Mouse (Mus musculus) heart, postnatal 0 days (tissue): ENCODE measurements around the gene Gm10645. TPM values are rescaled to one million over a fixed set of nuclear protein-coding genes. Genes with fewer than 3 reads are reported as not detected.
A peak's percentile ranks its signal among the peaks of the same experiment; 100 is the strongest.

Experiments used
- ATAC-seq: fragments of 200-750 bp; cut with Nextera tagmentation; 2 replicates; pipeline ENCODE4 v1.8.0; 2017; ENCODE audit warnings: low read depth, moderate number of reproducible peaks, moderate library complexity; ENCODE audit not compliant: insufficient read depth
- DNase-seq: peaks from one replicate; pipeline ENCODE4 v3.0.0-alpha.2; 2016; ENCODE audit warnings: low spot score
- H3K27ac ChIP-seq: fragments of 300-500 bp; sonication (generic); 2 replicates; pipeline ENCODE4 v1.5.1; 2014; ENCODE audit warnings: low read depth, mild to moderate bottlenecking
- H3K27me3 ChIP-seq: fragments of 300-500 bp; sonication (generic); 2 replicates; pipeline ENCODE4 v1.6.1; 2014; ENCODE audit warnings: low read length, mixed read lengths; ENCODE audit not compliant: control insufficient read depth, insufficient read depth
- H3K36me3 ChIP-seq: fragments of 300-500 bp; sonication (generic); replicated peaks from 2 replicates; pipeline ENCODE4 v1.6.1; 2014; ENCODE audit warnings: low read length, mixed read lengths; ENCODE audit not compliant: control insufficient read depth, insufficient read depth
- H3K4me1 ChIP-seq: fragments of 300-500 bp; sonication (generic); 2 replicates; pipeline ENCODE4 v1.6.1; 2014; ENCODE audit warnings: antibody characterized with exemption; ENCODE audit not compliant: control insufficient read depth, insufficient read depth
- H3K4me2 ChIP-seq: fragments of 300-500 bp; sonication (generic); 2 replicates; pipeline ENCODE4 v1.6.1; 2014; ENCODE audit warnings: low read depth, mild to moderate bottlenecking, low read length, moderate library complexity
- H3K4me3 ChIP-seq: fragments of 300-500 bp; sonication (generic); 2 replicates; pipeline ENCODE4 v1.5.1; 2014; ENCODE audit warnings: low read depth, low read length
- H3K9ac ChIP-seq: fragments of 300-500 bp; sonication (generic); replicated peaks from 2 replicates; pipeline ENCODE4 v1.6.1; 2014; ENCODE audit warnings: low read depth, low read length, mixed read lengths
- H3K9me3 ChIP-seq: fragments of 300-500 bp; sonication (generic); replicated peaks from 2 replicates; pipeline ENCODE4 v1.6.1; 2016; ENCODE audit warnings: low read length; ENCODE audit not compliant: control insufficient read depth
- CTCF ChIP-seq: IDR thresholded peaks from 2 replicates; pipeline ENCODE4 v1.5.1; 2016; ENCODE audit warnings: antibody characterized with exemption, control low read depth, low read depth
- EP300 ChIP-seq: IDR thresholded peaks from 2 replicates; pipeline ENCODE4 v1.6.1; 2016; ENCODE audit warnings: antibody characterized with exemption, low read depth
- WGBS: fragments of 180-500 bp; shearing (Covaris S2); extraction: QIAGEN DNeasy Blood & Tissue Kit; methylation state at CpG from one replicate; pipeline ENCODE4 v1.1.7; 2014; 5-methylcytosine and 5-hydroxymethylcytosine counted together
- polyA plus RNA-seq: library from polyadenylated mRNA; unstranded; fragments of >200 nt; fragmentation: Nextera tagmentation; extraction: Ambion mirVana; gene quantifications from 2 replicates; pipeline ENCODE4 v1.2.1, GENCODE M21; 2015
- total RNA-seq: library from RNA; depleted of rRNA; stranded (reverse); fragments of >200 nt; gene quantifications from 2 replicates; pipeline ENCODE4 v1.2.3, GENCODE M21; 2014; ENCODE audit warnings: low replicate concordance

Gene Gm10645
- total and polyA plus RNA-seq, 2 experiments from 2014 or later, result 0.34 TPM; not detected in 1

DNA sequence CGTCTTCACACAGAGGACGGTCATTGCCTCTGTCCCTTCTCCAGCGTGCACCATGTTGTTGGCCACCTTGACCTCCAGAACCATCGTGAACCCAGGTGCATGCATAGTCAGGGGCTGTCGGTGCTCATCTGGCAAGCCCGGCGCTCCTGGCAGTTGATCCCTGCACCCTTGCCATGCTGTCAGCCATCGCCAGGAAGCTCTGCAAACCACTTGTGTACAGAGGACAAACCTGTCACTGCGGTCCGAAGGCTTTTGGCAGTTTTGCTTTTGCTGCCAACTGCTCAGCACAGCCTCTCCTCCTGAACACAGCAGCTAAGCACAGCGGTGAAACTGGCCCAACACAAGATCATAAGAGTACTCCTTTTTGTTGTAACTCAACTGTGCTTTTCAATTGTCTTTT, 37.0 kb upstream of the Gm10645 start:
- no peaks in the 10 kb centered on the region for H3K9me3 ChIP-seq
- H3K9ac ChIP-seq, result no peak overlapping the region
- H3K36me3 ChIP-seq, result no peaks in the 10 kb centered on the region
- H3K27ac ChIP-seq, result no peak overlapping the region
- no peak for DNase-seq
- H3K27me3 ChIP-seq, result no peaks in the 10 kb centered on the region
- 62% methylated on average over 11 of the region's 11 CpGs for WGBS
- H3K4me3 ChIP-seq, result no peak overlapping the region
- ATAC-seq, result no peak
- H3K4me1 ChIP-seq, result peaks cover 17% of the 10 kb centered on the region
- TF ChIP-seq CTCF (no peak), EP300 (no peak)
- no peak overlapping the region for H3K4me2 ChIP-seq

DNA sequence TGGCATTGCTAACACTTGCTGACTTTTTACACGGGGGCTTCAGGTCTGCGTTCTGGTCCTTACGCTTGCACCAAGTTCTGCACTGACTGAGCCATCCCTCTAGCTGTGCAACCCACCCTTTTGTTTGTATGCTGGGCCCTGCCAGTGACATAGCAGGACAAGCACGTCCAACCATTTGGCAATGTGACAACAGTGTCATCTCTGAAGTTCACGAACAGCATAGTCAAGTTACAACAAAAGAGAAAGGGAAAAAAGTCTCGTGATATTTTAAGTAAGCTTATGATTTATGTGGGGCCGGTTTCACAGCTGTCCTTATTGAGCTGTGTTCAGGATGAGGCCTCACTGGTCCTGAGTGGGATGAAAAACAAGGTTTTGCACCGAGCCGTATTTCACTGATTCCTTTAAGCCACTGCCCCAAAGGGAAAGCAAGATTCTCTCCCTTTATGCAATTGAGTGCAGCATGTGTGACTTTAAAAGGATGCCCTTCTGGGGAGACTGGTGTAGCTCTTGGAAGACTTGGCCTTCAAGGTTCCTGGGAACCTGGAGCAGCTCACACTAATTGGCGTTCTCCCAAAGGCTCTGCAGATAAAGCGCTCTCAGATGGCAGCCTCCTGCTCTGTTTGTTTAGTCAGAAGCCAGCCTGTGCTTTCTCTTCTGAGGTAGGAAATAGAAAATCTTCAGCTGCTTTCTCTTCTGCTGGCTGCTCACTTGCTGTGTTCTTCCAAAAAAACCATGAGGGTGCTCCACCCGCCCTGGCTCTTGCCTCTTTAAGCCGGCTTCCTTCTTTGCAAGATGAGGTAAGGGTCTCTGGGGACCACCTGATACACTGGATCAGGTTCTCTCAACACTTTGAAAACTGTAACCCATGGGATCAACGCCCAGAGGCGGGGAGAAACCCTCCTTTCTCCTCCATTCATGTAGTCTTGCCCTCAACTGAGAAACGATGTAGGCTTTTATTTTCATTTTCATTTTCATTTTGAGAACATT, 34.5 kb upstream of the Gm10645 start:
- H3K9ac ChIP-seq, result 0 out of 2 replicates have a peak overlapping the region, but pooled peaks have one; percentile 52
- DNase-seq, result peak; percentile 52
- peak overlapping the region; percentile 40 for H3K27ac ChIP-seq
- no peaks in the 10 kb centered on the region for H3K36me3 ChIP-seq
- TF ChIP-seq EP300 (no peak), CTCF (no peak)
- peak; percentile 39; the same call in 1 of the 2 replicates for ATAC-seq
- no peaks in the 10 kb centered on the region for H3K9me3 ChIP-seq
- 49% methylated on average over 16 of the region's 16 CpGs for WGBS
- H3K4me3 ChIP-seq, result 0 out of 2 replicates have a peak overlapping the region, but pooled peaks have one; percentile 6
- H3K4me1 ChIP-seq, result peaks cover 17% of the 10 kb centered on the region
- H3K4me2 ChIP-seq, result peak overlapping the region; percentile 56
- H3K27me3 ChIP-seq, result no peaks in the 10 kb centered on the region

DNA sequence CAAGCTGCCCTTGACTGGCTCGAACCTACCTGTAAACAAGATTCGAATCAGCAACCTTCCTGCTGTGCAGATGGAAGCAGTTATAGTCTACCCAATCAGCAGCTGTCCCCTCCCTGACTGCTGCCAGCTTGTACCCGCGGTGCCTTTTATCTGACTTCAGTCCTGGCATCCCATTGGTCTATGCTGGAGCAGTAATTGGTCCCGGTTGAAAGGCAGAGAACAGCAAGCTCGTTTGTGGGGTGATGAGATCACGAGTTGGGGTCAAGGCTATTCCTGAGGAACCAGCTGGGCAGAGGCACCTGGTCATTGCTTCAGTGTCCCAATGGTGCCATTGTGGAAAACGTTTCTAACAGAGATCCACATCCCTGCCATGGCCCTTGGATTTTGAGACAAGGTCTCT, 33.7 kb upstream of the Gm10645 start:
- Histone ChIP-seq H3K4me3 (no peak overlapping the region), H3K36me3 (no peaks in the 10 kb centered on the region), H3K27ac (no peak overlapping the region), H3K27me3 (no peaks in the 10 kb centered on the region), H3K4me2 (no peak overlapping the region), H3K9ac (no peak overlapping the region), H3K9me3 (no peaks in the 10 kb centered on the region), H3K4me1 (peaks cover 17% of the 10 kb centered on the region)
- DNase-seq, result no peak
- TF ChIP-seq EP300, result no peak
- no peak for TF ChIP-seq CTCF
- no peak for ATAC-seq
- 53% methylated on average over 8 of the region's 8 CpGs for WGBS

DNA sequence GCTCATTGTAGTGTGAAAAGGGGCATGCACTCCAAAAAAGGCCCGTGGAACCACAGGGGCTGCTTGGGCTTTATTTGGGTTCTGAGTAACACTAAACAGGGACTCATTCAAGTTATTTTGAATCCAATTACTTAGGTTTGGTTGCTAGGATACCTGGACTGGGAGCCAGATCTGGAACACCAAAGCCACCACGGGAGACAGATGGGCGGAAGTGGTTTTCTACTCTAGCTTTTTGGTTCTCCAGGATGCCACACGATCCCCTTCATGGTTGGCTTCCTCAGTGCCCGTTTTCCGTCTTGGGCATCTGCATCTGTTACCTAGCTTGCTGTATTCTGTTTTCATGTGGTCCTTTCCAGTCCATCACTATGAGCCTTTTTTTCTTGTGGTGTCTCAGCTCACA, 30.1 kb upstream of the Gm10645 start:
- no peaks in the 10 kb centered on the region for H3K9me3 ChIP-seq
- H3K4me3 ChIP-seq, result no peak overlapping the region
- 77% methylated on average over 6 of the region's 6 CpGs for WGBS
- H3K27me3 ChIP-seq, result no peaks in the 10 kb centered on the region
- H3K9ac ChIP-seq, result no peak overlapping the region
- H3K27ac ChIP-seq, result no peak overlapping the region
- no peak for TF ChIP-seq CTCF
- TF ChIP-seq EP300, result no peak
- H3K4me2 ChIP-seq, result no peak overlapping the region
- no peak for ATAC-seq
- H3K4me1 ChIP-seq, result peaks cover 13% of the 10 kb centered on the region
- H3K36me3 ChIP-seq, result no peaks in the 10 kb centered on the region
- no peak for DNase-seq

DNA sequence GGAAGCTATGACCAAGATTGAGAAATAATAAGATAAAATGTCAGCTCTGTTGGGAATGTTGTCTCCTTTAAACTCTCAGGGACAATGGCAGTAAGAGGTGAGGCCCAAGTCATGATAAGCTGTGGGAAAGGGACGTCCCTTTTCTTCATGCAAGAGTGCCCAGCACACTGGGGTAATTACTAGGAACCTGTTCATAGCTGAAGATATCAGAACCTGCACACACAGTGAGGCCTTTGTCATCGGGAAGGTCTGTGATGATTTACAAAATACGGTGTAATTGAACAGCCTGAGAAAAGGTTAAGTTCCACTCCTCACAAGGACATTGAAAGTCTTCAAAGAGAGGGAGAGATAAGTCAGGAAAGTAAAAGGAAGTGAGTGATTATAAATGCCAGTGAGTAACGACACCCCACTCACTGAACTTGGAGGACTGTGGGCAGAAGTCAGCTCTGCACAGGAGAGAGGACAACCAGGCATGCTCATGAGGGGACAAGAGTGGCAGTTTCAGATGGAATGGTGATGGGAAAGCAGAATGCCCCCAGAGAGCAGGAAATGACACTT, 23.6 kb upstream of the Gm10645 start:
- no peak overlapping the region for H3K4me3 ChIP-seq
- DNase-seq, result no peak
- no peak for ATAC-seq
- no peak overlapping the region for H3K9ac ChIP-seq
- H3K4me2 ChIP-seq, result no peak overlapping the region
- no peaks in the 10 kb centered on the region for H3K36me3 ChIP-seq
- H3K27me3 ChIP-seq, result no peaks in the 10 kb centered on the region
- H3K4me1 ChIP-seq, result no peaks in the 10 kb centered on the region; the same call in 1 of the 2 replicates
- H3K27ac ChIP-seq, result no peak overlapping the region
- no peaks in the 10 kb centered on the region for H3K9me3 ChIP-seq
- no peak for TF ChIP-seq EP300
- no peak for TF ChIP-seq CTCF
- WGBS, result 57% methylated on average over 4 of the region's 4 CpGs
